Mouse (Mus musculus) adrenal gland, postnatal 14 days (tissue): ENCODE results near the gene Clcnkb. TPM values are rescaled to one million over a fixed set of nuclear protein-coding genes. Genes with fewer than 3 reads are reported as not detected.

ENCODE experiments used
- DNase-seq: peaks from one replicate; pipeline ENCODE4 v3.0.0; 2021; ENCODE audit warnings: mixed read lengths
- total RNA-seq: library from RNA; stranded (reverse); gene quantifications from 2 replicates; pipeline ENCODE4 v1.2.3, GENCODE M21; 2021

Clcnkb gene
- total RNA-seq, 1 experiment from 2014 or later: not detected

GRCm38 (mm10) chr4:141404518-141405313 is 11.1 kb downstream of the Clcnkb start:
- peak; percentile 90 for DNase-seq

- no peak for DNase-seq
These were observed 15.6 kb downstream of the Clcnkb start for GRCm38 (mm10) chr4:141400171-141400570.

- no peak for DNase-seq
These were observed 17.3 kb downstream of the Clcnkb start, which contains the start of gene Clcnka for GRCm38 (mm10) chr4:141398545-141398944. Gene Clcnka, minus strand, starts transcription at chr4:141398724.

GRCm38 (mm10) chr4:141397861-141398260 is 18.0 kb downstream of the Clcnkb start:
- DNase-seq: no peak

GRCm38 (mm10) chr4:141394751-141395150 is 21.1 kb downstream of the Clcnkb start:
- DNase-seq: no peak

GRCm38 (mm10) chr4:141391293-141391692 is 24.5 kb downstream of the Clcnkb start:
- DNase-seq: no peak

- DNase-seq: no peak
These were observed 26.3 kb downstream of the Clcnkb start for GRCm38 (mm10) chr4:141389366-141390150.

- no peak for DNase-seq
These were observed 27.9 kb downstream of the Clcnkb start for GRCm38 (mm10) chr4:141387933-141388332.

- DNase-seq: peak; percentile 85
These were observed 28.6 kb downstream of the Clcnkb start for GRCm38 (mm10) chr4:141387093-141387784.

GRCm38 (mm10) chr4:141386150-141386549 is 29.7 kb downstream of the Clcnkb start:
- DNase-seq: no peak

- DNase-seq: peak; percentile 74
These were observed 30.5 kb downstream of the Clcnkb start for GRCm38 (mm10) chr4:141385275-141385674.

- no peak for DNase-seq
These were observed 33.4 kb downstream of the Clcnkb start for GRCm38 (mm10) chr4:141382406-141382805.

GRCm38 (mm10) chr4:141379674-141380073 is 36.1 kb downstream of the Clcnkb start:
- no peak for DNase-seq

GRCm38 (mm10) chr4:141372426-141372825 is 43.4 kb downstream of the Clcnkb start:
- peak; percentile 68 for DNase-seq

GRCm38 (mm10) chr4:141367997-141368791 is 47.6 kb downstream of the Clcnkb start, which contains the start of gene Fam131c:
Gene Fam131c, plus strand, starts transcription at chr4:141368220.
- DNase-seq: peak; percentile 72

GRCm38 (mm10) chr4:141365876-141366275 is 49.9 kb downstream of the Clcnkb start:
- DNase-seq: peak; percentile 62

GRCm38 (mm10) chr4:141365126-141365525 is 50.7 kb downstream of the Clcnkb start:
- peak; percentile 82 for DNase-seq

GRCm38 (mm10) chr4:141362937-141363548 is 52.8 kb downstream of the Clcnkb start:
- DNase-seq: peak; percentile 91

GRCm38 (mm10) chr4:141360846-141361245 is 55.0 kb downstream of the Clcnkb start:
- DNase-seq: peak; percentile 77

- no peak for DNase-seq
These were observed 56.6 kb downstream of the Clcnkb start for GRCm38 (mm10) chr4:141359222-141359621.

GRCm38 (mm10) chr4:141357811-141358210 is 58.0 kb downstream of the Clcnkb start:
- DNase-seq: no peak
